Mouse (Mus musculus) R1 (cell line): ENCODE measurements around the gene Zcchc7.
"Not testable (repeated sequence)": the region's sequence is repeated elsewhere in the genome, so short reads cannot be mapped to it uniquely, and the experiment has no call there.

Experiments used
- DNase-seq: peaks from one replicate; pipeline ENCODE4 v3.0.0-alpha.2; 2018; ENCODE audit warnings: low read depth, low spot score

The Zcchc7 gene

GRCm38 (mm10) chr4:44910857-44911256, 155.2 kb downstream of the Zcchc7 start:
- DNase-seq = no peak

DNA sequence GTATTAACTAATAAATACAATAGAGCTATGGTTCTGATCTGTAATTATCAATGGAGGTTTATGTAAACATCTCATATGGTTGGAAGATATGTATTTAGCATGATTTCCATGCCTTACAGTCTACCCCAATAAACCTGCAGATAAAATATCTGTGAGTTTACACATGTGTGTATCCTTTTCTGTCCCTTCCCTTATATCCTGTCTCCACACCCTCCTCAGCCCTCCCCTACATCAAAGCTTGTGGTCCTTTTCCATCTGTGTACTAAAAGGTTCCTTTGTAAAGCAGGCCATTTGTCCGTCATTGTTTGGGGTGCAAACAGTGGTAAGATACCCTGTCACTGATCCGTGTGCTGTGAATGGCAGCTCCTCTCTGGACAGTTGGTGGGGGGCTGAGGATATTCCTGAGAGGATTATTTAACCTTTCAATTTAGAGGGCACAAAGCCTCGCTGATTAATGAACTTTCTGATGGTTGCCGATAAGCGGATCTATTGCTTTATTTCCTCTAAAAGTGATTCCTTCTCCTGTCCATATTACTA, 161.7 kb downstream of the Zcchc7 start:
- DNase-seq = no peak

GRCm38 (mm10) chr4:44917907-44918306, 162.2 kb downstream of the Zcchc7 start:
- DNase-seq = no peak

GRCm38 (mm10) chr4:44920831-44921230, 165.2 kb downstream of the Zcchc7 start:
- DNase-seq = peak; percentile 49

- DNase-seq = no peak
Observed at GRCm38 (mm10) chr4:44922466-44923128, 166.9 kb downstream of the Zcchc7 start.

DNA sequence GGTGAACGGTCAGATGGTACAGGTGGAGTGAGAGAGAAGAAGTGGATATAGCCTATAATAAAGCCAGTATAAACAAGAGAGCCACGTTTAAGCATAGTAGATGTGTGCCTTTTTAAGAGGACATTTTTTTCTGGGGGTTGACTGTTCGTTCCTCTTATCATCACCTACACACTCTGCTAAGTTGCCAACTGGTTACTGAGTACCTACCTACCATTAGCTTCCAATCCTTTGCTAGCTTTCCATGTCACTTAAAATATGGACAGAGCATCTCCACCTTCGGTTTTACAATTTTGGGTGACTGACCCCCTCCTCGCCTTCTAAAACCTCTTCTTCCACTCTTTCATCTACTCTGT, 167.4 kb downstream of the Zcchc7 start:
- DNase-seq = no peak

GRCm38 (mm10) chr4:44927934-44928333, 172.3 kb downstream of the Zcchc7 start:
- no peak for DNase-seq

DNA sequence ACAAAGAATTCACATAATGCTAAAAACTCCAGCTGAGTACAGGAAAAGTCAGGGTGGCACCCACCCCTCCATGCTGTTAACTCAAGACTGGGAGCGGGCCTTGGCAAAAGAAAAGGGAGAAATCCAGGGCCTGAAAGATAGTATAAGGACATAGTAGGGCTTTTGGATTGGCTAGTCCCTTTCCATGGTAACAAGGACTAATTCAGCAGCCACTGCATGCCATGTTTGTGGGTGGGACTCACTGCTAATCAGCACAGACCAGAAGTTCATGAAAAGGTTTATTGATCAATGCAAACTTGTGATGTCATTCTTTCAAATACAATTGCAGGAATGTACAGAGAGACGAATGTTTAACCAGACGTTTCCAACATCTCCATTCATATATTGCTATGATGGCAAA, 173.1 kb downstream of the Zcchc7 start:
- DNase-seq = no peak

- no peak for DNase-seq
Observed at GRCm38 (mm10) chr4:44930406-44930805, 174.7 kb downstream of the Zcchc7 start.

DNA sequence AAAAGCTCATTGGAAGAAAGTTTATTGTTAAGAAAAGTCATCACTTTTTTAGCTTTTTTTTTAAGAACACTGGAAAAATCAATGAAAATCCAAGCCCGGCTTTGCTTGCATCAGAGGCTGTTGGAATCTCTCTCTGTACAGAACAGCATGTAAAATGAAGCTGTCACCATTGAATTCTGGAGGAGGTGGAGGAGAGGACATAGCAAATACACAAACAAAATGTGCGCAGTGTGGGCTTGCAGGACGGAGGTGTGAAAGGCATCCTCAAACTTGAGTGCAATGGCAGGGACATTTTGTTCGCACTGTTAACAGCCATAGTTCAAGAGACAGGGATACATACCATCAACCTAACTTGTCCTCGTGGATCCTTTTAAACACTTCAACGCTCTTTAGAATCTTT, 176.1 kb downstream of the Zcchc7 start:
- DNase-seq = no peak

DNA sequence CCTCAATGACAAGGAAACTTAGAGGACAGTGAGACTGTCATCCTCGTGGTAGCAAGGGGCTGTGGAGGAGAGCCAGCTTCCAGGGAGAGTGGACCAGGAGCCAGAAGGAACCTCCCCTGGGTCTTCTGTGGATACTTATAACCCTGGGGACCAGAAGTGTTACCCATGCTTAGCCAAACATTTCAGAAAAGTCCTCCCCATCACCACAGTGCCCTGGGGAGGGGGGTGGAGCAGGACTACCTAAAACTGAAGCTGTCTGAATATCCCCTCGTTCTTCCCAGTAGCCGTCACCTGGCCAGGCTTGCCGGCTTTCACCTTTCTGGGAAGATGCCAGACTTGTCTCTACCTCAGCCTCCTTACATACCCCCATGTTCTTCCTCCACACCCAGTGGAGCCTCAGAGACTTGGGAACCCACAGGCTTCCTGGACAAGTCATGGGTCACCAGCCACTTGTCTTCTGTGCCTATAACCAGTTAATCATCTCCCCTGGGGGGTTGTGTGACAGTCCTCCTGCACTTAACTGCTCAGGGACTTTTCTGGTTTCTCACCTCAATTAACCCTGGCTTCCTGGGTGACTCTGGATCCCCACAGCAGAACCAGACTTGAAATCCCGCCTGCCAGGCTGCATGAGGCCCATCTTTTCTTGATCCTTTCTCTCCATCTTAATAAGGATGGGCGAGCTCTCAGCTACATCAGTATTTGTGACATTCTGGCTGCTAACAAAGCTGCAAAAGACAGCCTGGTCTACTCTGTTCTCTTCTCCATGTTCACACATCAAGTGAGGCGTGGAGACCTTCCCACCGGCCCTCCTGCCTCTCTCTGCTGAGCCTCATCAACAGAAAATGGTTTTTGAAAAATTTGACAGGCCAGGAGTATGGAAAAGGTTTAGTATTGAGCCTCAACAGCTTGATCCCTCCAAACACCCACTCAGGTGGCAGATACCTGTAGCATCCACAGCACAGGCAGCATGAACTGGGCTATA, 183.0 kb downstream of the Zcchc7 start:
- no peak for DNase-seq

DNA sequence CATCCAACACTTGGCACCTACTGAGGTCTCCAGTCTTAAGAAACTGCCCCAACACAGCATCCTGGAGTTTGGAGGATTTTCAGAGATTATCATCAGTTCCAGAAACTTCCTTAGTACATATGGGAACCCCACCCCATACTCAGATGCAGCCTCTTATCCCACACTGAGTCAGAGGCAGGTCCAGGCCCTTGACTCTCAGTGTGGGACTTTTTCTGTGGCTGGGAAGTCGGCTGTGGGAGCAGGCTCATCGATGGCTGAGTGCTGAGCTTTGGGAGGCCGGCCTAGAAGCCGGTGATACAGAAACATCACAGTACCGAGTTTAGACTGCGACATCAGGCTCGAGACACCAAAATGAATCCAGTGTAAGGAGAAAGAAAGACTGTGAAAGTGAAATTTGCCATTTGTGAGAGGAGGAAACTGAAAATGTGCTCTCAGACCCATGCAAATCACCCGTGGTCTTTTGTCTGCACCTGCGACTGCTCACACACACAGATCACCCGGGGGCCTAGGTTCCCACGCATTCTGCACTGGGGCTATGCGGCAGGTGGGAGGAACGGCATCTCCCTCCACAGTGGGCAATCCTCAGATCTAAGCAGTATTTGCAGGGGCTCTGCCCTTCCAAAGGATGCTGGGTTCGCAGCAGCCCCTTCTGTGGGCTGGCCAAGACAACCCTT, 184.0 kb downstream of the Zcchc7 start:
- DNase-seq = no peak

GRCm38 (mm10) chr4:44940286-44940685, 184.6 kb downstream of the Zcchc7 start:
- no peak for DNase-seq

DNA sequence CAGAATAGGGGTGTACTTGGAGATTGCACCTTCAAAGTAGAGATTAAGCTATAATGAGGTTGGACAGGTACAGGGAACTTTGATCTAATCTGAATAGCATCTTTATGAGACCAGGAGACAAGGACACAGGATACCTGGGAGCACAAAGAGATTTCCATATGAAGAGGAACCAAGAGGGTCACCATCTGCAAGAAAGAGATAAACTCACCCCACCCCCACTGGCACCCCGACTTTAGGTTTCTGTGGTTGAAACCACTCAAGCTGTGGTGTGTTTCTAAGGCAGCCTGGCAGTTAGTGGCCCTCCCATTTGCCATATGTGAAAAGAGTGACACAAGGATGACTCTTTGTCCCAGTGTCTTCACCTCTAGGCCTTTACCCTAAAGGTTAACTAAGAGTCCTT, 186.6 kb downstream of the Zcchc7 start:
- DNase-seq = no peak

- DNase-seq = no peak
Observed at GRCm38 (mm10) chr4:44943480-44943879, 187.8 kb downstream of the Zcchc7 start.

- no peak for DNase-seq
Observed at GRCm38 (mm10) chr4:44944426-44945075, 188.9 kb downstream of the Zcchc7 start.

DNA sequence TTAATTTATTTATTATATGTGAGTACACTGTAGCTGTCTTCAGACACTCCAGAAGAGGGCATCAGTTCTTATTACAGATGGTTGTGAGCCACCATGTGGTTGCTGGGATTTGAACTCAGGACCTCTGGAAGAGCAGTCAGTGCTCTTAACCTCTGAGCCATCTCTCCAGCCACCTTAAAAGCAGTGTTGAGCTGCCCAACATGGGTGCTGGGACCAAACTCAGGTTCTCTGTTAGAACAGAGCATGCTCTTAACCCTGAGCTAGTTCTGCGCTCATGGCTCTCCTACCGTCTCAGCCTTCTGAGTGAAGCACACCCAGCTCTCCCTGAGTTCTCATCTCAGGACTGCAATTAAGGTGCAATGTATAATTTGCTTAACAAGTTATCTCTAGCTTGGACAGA, 190.4 kb downstream of the Zcchc7 start:
- not testable (repeated sequence) for DNase-seq

DNA sequence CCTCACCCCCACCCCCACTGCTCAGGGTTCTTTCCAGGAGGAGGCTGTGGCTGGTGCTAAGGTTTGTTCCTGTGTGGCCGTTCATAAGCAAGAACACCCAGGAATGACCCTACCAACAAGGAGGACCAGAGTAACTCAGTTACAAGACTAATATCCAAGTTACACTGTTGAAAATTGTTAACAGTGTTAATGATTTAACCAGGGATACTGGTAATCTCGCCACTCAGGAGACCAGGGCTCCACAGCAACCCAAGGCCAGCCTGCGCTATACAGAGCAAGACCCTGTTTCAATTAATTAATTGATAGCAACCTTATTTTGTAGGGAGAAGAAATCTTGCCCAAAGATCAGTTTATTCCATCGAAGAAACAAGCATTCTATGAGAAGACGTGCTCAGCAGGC, 191.8 kb downstream of the Zcchc7 start:
- DNase-seq = no peak

- peak; percentile 50 for DNase-seq
Observed at GRCm38 (mm10) chr4:44948314-44948713, 192.6 kb downstream of the Zcchc7 start.

GRCm38 (mm10) chr4:44953041-44953440, 197.4 kb downstream of the Zcchc7 start:
- peak; percentile 89 for DNase-seq

- peak; percentile 72 for DNase-seq
Observed at GRCm38 (mm10) chr4:44958776-44959175, 203.1 kb downstream of the Zcchc7 start.

GRCm38 (mm10) chr4:44959220-44959619, 203.5 kb downstream of the Zcchc7 start:
- peak; percentile 95 for DNase-seq
